Mouse (Mus musculus): ENCODE measurements around the gene Opa3. TPM values are rescaled to one million over a fixed set of nuclear protein-coding genes. Genes with fewer than 3 reads are reported as not detected.
"Not testable (repeated sequence)": the region's sequence is repeated elsewhere in the genome, so short reads cannot be mapped to it uniquely, and the experiment has no call there.

Opa3 gene
- polyA plus RNA-seq, 1 experiment from 2014 or later: 42.9 TPM

DNA sequence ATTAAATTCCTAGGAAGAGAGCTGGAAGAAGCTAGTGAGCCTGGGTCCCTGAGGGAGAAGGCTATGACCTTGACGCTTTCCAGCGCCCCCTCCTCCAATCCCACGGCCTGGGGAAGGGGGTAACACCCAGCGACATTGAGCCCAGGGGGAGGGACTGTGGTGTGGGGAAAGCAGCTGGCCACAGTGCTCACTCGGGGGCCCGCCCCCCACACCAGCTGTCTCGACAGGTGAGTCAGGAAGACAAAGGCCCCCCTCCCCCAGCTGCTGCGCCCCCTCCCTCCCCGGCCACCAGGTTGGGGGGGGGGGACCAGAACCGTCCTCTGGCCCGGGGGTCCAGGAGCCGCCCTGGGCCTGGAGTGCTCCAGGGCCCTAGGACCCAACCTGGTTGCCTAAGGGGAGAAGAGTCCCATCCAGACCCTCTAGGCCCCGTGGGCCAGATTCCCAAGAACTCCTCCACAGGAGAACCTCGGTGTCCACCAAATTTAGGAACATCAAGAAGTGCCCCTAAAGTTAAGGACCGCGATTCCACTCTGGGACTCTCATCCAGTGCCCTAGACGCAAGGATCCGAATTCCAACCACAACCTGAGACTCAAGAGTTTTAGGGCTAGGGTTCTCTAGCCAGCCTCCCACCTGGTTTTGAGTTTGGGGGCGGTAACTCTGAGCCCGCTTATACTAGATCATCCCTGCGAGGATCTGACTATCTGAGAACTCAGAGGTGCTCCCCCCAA is 42.5 kb downstream of the Opa3 start:
- no peak for ATAC-seq (ENCODE audit: insufficient number of reproducible peaks, low FRiP score, low TSS enrichment, low read depth)
- DNase-seq (ENCODE audit: low spot score): peak; percentile 52
- peak overlapping the region; percentile 70 for H3K27ac ChIP-seq (replicated peaks; ENCODE audit: low read depth, low read length)
- no peaks in the 10 kb centered on the region for H3K9me3 ChIP-seq (ENCODE audit: control insufficient read depth, low read length)
- H3K4me3 ChIP-seq (ENCODE audit: low read depth, low read length): peak overlapping the region; percentile 89
- WGBS: 2% methylated on average over 19 of the region's 21 CpGs
- peaks cover 22% of the 10 kb centered on the region for H3K4me1 ChIP-seq (ENCODE audit: control insufficient read depth, insufficient read depth, low read length)
- H3K27me3 ChIP-seq (ENCODE audit: control insufficient read depth, insufficient read depth, low read length): no peaks in the 10 kb centered on the region
- H3K9ac ChIP-seq (ENCODE audit: low read length): peak overlapping the region; percentile 70
- peaks cover 2% of the 10 kb centered on the region; the same call in 1 of the 2 replicates for H3K36me3 ChIP-seq (ENCODE audit: control insufficient read depth, insufficient read depth, low read length)
- H3K4me2 ChIP-seq (ENCODE audit: low read depth, severe bottlenecking): peak overlapping the region; percentile 99

- Histone ChIP-seq H3K36me3 (ENCODE audit: control insufficient read depth, insufficient read depth, low read length) (no peaks in the 10 kb centered on the region), H3K27me3 (ENCODE audit: control insufficient read depth, insufficient read depth, low read length) (no peaks in the 10 kb centered on the region), H3K4me3 (ENCODE audit: low read depth, low read length) (peak within 1 kb of the TSS; percentile 89), H3K4me2 (ENCODE audit: low read depth, severe bottlenecking) (peak within 1 kb of the TSS; percentile 99), H3K27ac (replicated peaks; ENCODE audit: low read depth, low read length) (peak within 1 kb of the TSS; percentile 70), H3K9ac (ENCODE audit: low read length) (peak within 1 kb of the TSS; percentile 70), H3K4me1 (ENCODE audit: control insufficient read depth, insufficient read depth, low read length) (peaks cover 19% of the 10 kb centered on the region), H3K9me3 (ENCODE audit: control insufficient read depth, low read length) (no peaks in the 10 kb centered on the region)
- peak; percentile 39 for ATAC-seq (ENCODE audit: insufficient number of reproducible peaks, low FRiP score, low TSS enrichment, low read depth)
- WGBS: under 1% methylated on average over 62 of the region's 62 CpGs
- DNase-seq (ENCODE audit: low spot score): peak; percentile 89
These were observed 43.4 kb downstream of the Opa3 start, which contains the start of gene Vasp for GRCm38 (mm10) chr7:19271238-19272172. Vasp (minus strand) TSS chr7:19271817.

- Histone ChIP-seq H3K4me2 (ENCODE audit: low read depth, severe bottlenecking) (peak overlapping the region; percentile 99), H3K27me3 (ENCODE audit: control insufficient read depth, insufficient read depth, low read length) (no peaks in the 10 kb centered on the region), H3K9ac (ENCODE audit: low read length) (peak overlapping the region; percentile 70), H3K36me3 (ENCODE audit: control insufficient read depth, insufficient read depth, low read length) (no peaks in the 10 kb centered on the region), H3K9me3 (ENCODE audit: control insufficient read depth, low read length) (no peaks in the 10 kb centered on the region), H3K27ac (replicated peaks; ENCODE audit: low read depth, low read length) (peak overlapping the region; percentile 63), H3K4me1 (ENCODE audit: control insufficient read depth, insufficient read depth, low read length) (peaks cover 17% of the 10 kb centered on the region), H3K4me3 (ENCODE audit: low read depth, low read length) (peak overlapping the region; percentile 89)
- peak; percentile 88 for DNase-seq (ENCODE audit: low spot score)
- under 1% methylated on average over 36 of the region's 36 CpGs for WGBS
- ATAC-seq (ENCODE audit: insufficient number of reproducible peaks, low FRiP score, low TSS enrichment, low read depth): peak; percentile 74
These were observed 44.1 kb downstream of the Opa3 start for GRCm38 (mm10) chr7:19272173-19272764.

GRCm38 (mm10) chr7:19276253-19276652 is 48.1 kb downstream of the Opa3 start:
- 49% methylated on average over 4 of the region's 4 CpGs for WGBS
- 0 out of 2 replicates have a peak, but pooled peaks cover 6% of the 10 kb centered on the region for H3K4me1 ChIP-seq (ENCODE audit: control insufficient read depth, insufficient read depth, low read length)
- no peak overlapping the region for H3K27ac ChIP-seq (replicated peaks; ENCODE audit: low read depth, low read length)
- no peak for DNase-seq (ENCODE audit: low spot score)
- H3K27me3 ChIP-seq (ENCODE audit: control insufficient read depth, insufficient read depth, low read length): peaks cover 36% of the 10 kb centered on the region
- no peak overlapping the region for H3K4me2 ChIP-seq (ENCODE audit: low read depth, severe bottlenecking)
- H3K36me3 ChIP-seq (ENCODE audit: control insufficient read depth, insufficient read depth, low read length): no peaks in the 10 kb centered on the region
- ATAC-seq (ENCODE audit: insufficient number of reproducible peaks, low FRiP score, low TSS enrichment, low read depth): no peak
- no peak overlapping the region for H3K4me3 ChIP-seq (ENCODE audit: low read depth, low read length)
- 0 out of 2 replicates have a peak, but pooled peaks cover 3% of the 10 kb centered on the region for H3K9me3 ChIP-seq (ENCODE audit: control insufficient read depth, low read length)
- H3K9ac ChIP-seq (ENCODE audit: low read length): no peak overlapping the region

GRCm38 (mm10) chr7:19279052-19279451 is 50.9 kb downstream of the Opa3 start:
- WGBS: 6% methylated on average over 34 of the region's 34 CpGs
- H3K27ac ChIP-seq (replicated peaks; ENCODE audit: low read depth, low read length): no peak overlapping the region
- peak overlapping the region; percentile 42 for H3K4me2 ChIP-seq (ENCODE audit: low read depth, severe bottlenecking)
- peaks cover 11% of the 10 kb centered on the region; the same call in 1 of the 2 replicates for H3K4me1 ChIP-seq (ENCODE audit: control insufficient read depth, insufficient read depth, low read length)
- H3K9ac ChIP-seq (ENCODE audit: low read length): no peak overlapping the region
- H3K36me3 ChIP-seq (ENCODE audit: control insufficient read depth, insufficient read depth, low read length): no peaks in the 10 kb centered on the region
- peaks cover 50% of the 10 kb centered on the region for H3K27me3 ChIP-seq (ENCODE audit: control insufficient read depth, insufficient read depth, low read length)
- H3K9me3 ChIP-seq (ENCODE audit: control insufficient read depth, low read length): 0 out of 2 replicates have a peak, but pooled peaks cover 3% of the 10 kb centered on the region
- no peak for ATAC-seq (ENCODE audit: insufficient number of reproducible peaks, low FRiP score, low TSS enrichment, low read depth)
- H3K4me3 ChIP-seq (ENCODE audit: low read depth, low read length): peak overlapping the region; percentile 29
- peak; percentile 33 for DNase-seq (ENCODE audit: low spot score)

- peak within 1 kb of the TSS; percentile 42 for H3K4me2 ChIP-seq (ENCODE audit: low read depth, severe bottlenecking)
- ATAC-seq (ENCODE audit: insufficient number of reproducible peaks, low FRiP score, low TSS enrichment, low read depth): no peak
- 0 out of 2 replicates have a peak, but pooled peaks cover 3% of the 10 kb centered on the region for H3K9me3 ChIP-seq (ENCODE audit: control insufficient read depth, low read length)
- peak; percentile 43 for DNase-seq (ENCODE audit: low spot score)
- under 1% methylated on average over 45 of the region's 46 CpGs for WGBS
- H3K4me1 ChIP-seq (ENCODE audit: control insufficient read depth, insufficient read depth, low read length): peaks cover 11% of the 10 kb centered on the region; the same call in 1 of the 2 replicates
- H3K27ac ChIP-seq (replicated peaks; ENCODE audit: low read depth, low read length): no peak within 1 kb of the TSS
- peaks cover 50% of the 10 kb centered on the region for H3K27me3 ChIP-seq (ENCODE audit: control insufficient read depth, insufficient read depth, low read length)
- no peaks in the 10 kb centered on the region for H3K36me3 ChIP-seq (ENCODE audit: control insufficient read depth, insufficient read depth, low read length)
- H3K9ac ChIP-seq (ENCODE audit: low read length): no peak within 1 kb of the TSS
- peak within 1 kb of the TSS; percentile 29 for H3K4me3 ChIP-seq (ENCODE audit: low read depth, low read length)
These were observed 51.5 kb downstream of the Opa3 start, which contains the start of gene Ppm1n for GRCm38 (mm10) chr7:19279581-19280114. Ppm1n (minus strand) TSS chr7:19280064.

GRCm38 (mm10) chr7:19281680-19282304 is 53.7 kb downstream of the Opa3 start:
- H3K27ac ChIP-seq (replicated peaks; ENCODE audit: low read depth, low read length); H3K4me3 ChIP-seq (ENCODE audit: low read depth, low read length); H3K36me3 ChIP-seq (ENCODE audit: control insufficient read depth, insufficient read depth, low read length); H3K9ac ChIP-seq (ENCODE audit: low read length); H3K4me2 ChIP-seq (ENCODE audit: low read depth, severe bottlenecking); H3K9me3 ChIP-seq (ENCODE audit: control insufficient read depth, low read length); ATAC-seq (ENCODE audit: insufficient number of reproducible peaks, low FRiP score, low TSS enrichment, low read depth): not testable (repeated sequence)
- peak; percentile 43 for DNase-seq (ENCODE audit: low spot score)
- Histone ChIP-seq H3K27me3 (ENCODE audit: control insufficient read depth, insufficient read depth, low read length) (peaks cover 50% of the 10 kb centered on the region), H3K4me1 (ENCODE audit: control insufficient read depth, insufficient read depth, low read length) (peaks cover 11% of the 10 kb centered on the region; the same call in 1 of the 2 replicates)
- 25% methylated on average over 6 of the region's 6 CpGs for WGBS

Measured in limb, embryonic 11.5 days (tissue).